Mouse (Mus musculus) lung, adult 2 months (tissue): ENCODE measurements around the gene Fip1l1.

Experiments
- CTCF ChIP-seq: fragments of 200-500 bp; IDR thresholded peaks from 2 replicates; pipeline ENCODE4 v1.5.1; 2011; ENCODE audit warnings: mild to moderate bottlenecking, low read length, control low read depth; ENCODE audit not compliant: insufficient read depth
- POLR2A ChIP-seq: fragments of 200-500 bp; IDR thresholded peaks from 2 replicates; pipeline ENCODE4 v1.6.1; 2011; ENCODE audit warnings: low read depth, mild to moderate bottlenecking, control low read depth, low read length, borderline replicate concordance; ENCODE audit errors: extremely low read depth

GRCm38 (mm10) chr5:74640504-74640903 is 105.3 kb downstream of the Fip1l1 start:
- TF ChIP-seq CTCF (no peak), POLR2A (no peak)
